Mouse (Mus musculus) testis, adult 2 months (tissue): ENCODE data around the gene Stard5. TPM values are rescaled to one million over a fixed set of nuclear protein-coding genes. Genes with fewer than 3 reads are reported as not detected.

ENCODE experiments used
- H3K27ac ChIP-seq: fragments of 200-500 bp; 2 replicates; pipeline ENCODE4 v1.5.1; 2012; ENCODE audit warnings: low read depth, low read length; ENCODE audit not compliant: control insufficient read depth, insufficient read depth
- H3K27me3 ChIP-seq: fragments of 200-500 bp; 2 replicates; pipeline ENCODE4 v1.6.1; 2012; ENCODE audit warnings: mild to moderate bottlenecking, low read length, moderate library complexity; ENCODE audit not compliant: control insufficient read depth, insufficient read depth
- H3K36me3 ChIP-seq: fragments of 200-500 bp; 2 replicates; pipeline ENCODE4 v1.6.1; 2012; ENCODE audit warnings: mild to moderate bottlenecking, low read length; ENCODE audit not compliant: control insufficient read depth, insufficient read depth
- H3K4me1 ChIP-seq: fragments of 200-500 bp; 2 replicates; pipeline ENCODE4 v1.6.1; 2012; ENCODE audit warnings: low read length; ENCODE audit not compliant: control insufficient read depth, insufficient read depth
- H3K4me3 ChIP-seq: fragments of 200-500 bp; 2 replicates; pipeline ENCODE4 v1.5.1; 2012; ENCODE audit warnings: low read depth, mild to moderate bottlenecking, low read length, moderate library complexity, mixed read lengths; ENCODE audit not compliant: control insufficient read depth
- CTCF ChIP-seq: fragments of 200-500 bp; IDR thresholded peaks from 2 replicates; pipeline ENCODE4 v1.5.1; 2012; ENCODE audit warnings: low read depth, mild to moderate bottlenecking, inconsistent platforms, low read length, moderate library complexity; ENCODE audit not compliant: control insufficient read depth, insufficient read depth, insufficient replicate concordance
- POLR2A ChIP-seq: fragments of 200-500 bp; IDR thresholded peaks from 2 replicates; pipeline ENCODE4 v1.6.1; 2012; ENCODE audit warnings: low read depth, mild to moderate bottlenecking, inconsistent platforms, low read length, moderate library complexity; ENCODE audit not compliant: control insufficient read depth
- polyA plus RNA-seq: library from polyadenylated mRNA; depleted of rRNA; stranded (reverse); fragments of >200 nt; gene quantifications from 2 replicates; pipeline ENCODE4 v1.2.3, GENCODE M21; 2012

Stard5 gene
- polyA plus RNA-seq, 1 experiment: 4.8 TPM

DNA sequence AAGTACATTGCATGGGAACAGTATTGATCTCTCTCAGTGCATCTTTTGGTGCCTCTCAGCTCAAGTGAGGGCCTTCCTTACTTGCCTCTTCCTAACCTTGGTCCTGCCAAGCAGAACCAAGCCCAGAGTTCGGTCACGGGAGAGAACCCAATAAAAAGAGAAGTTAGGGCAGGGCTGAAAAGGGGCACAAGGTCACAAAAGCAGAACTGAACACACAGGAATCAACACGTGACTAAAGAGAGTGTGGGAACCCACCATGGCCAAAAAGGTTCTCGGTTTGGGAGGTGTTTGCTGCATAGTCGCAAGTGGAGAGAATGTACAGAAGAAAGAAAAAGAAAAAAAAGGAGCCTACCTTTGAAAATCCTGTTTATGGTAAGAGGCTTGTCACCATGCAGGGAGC lies 13.7 kb downstream of the Stard5 start:
- H3K4me3 ChIP-seq: no peak overlapping the region

GRCm38 (mm10) chr7:83648807-83649206 lies 17.0 kb downstream of the Stard5 start:
- TF ChIP-seq CTCF (no peak), POLR2A (no peak)
- H3K27ac ChIP-seq: no peak overlapping the region

More for the DNA sequence above, 13.7 kb downstream of the Stard5 start:
- TF ChIP-seq CTCF (no peak), POLR2A (no peak)
- Histone ChIP-seq H3K27me3 (no peaks in the 10 kb centered on the region), H3K27ac (no peak overlapping the region), H3K36me3 (no peaks in the 10 kb centered on the region), H3K4me1 (peaks cover 3% of the 10 kb centered on the region)

DNA sequence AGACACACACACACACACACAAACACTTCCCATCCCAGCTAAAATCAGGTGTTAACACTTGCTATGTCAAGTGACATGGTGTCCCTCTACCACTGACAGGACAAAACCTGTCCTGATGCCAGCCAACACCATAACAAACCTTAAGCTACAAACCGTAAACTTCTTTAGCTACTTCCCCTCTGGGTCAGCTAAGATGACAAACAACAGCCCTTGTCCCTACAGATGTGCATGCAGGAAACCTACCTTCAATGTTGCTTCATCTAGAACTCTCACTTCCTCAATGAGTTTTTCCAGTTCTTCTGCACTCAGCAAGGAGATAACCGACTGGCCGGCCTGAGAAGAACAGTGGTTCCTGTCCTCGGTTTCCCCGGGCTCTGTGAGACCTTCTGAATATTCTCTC lies 18.9 kb downstream of the Stard5 start:
- Histone ChIP-seq H3K4me1 (no peaks in the 10 kb centered on the region), H3K27me3 (no peaks in the 10 kb centered on the region), H3K4me3 (no peak overlapping the region), H3K36me3 (no peaks in the 10 kb centered on the region), H3K27ac (no peak overlapping the region)
- no peak for TF ChIP-seq CTCF
- TF ChIP-seq POLR2A: no peak

More at GRCm38 (mm10) chr7:83648807-83649206, 17.0 kb downstream of the Stard5 start:
- H3K4me3 ChIP-seq: no peak overlapping the region
- H3K27me3 ChIP-seq: no peaks in the 10 kb centered on the region
- no peaks in the 10 kb centered on the region for H3K4me1 ChIP-seq
- no peaks in the 10 kb centered on the region for H3K36me3 ChIP-seq

GRCm38 (mm10) chr7:83652498-83652897 lies 20.7 kb downstream of the Stard5 start:
- Histone ChIP-seq H3K4me3 (no peak overlapping the region), H3K36me3 (no peaks in the 10 kb centered on the region), H3K4me1 (no peaks in the 10 kb centered on the region), H3K27me3 (no peaks in the 10 kb centered on the region), H3K27ac (no peak overlapping the region)
- no peak for TF ChIP-seq POLR2A
- no peak for TF ChIP-seq CTCF

DNA sequence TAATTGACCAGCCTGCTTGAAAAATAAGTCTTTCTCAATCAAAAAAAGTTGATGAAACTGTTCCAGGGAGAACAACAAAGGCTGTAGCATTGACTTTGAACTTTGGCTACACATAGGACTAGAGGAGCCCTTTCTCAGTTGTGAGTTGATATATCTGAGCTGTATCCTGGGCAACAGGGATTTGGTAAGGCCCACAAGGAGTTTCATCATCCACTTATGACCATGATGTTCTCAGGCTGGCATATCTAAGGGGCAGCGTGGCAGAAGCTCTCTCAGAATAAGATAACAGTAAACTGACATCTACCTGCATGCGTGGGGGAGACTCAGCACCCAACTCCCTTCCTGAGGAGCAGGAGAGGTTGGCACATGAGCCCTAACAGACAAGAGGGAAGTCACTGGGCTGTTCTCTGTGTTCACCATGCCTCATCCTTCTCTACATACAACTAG lies 21.9 kb downstream of the Stard5 start:
- TF ChIP-seq CTCF (no peak), POLR2A (no peak)
- no peaks in the 10 kb centered on the region for H3K36me3 ChIP-seq
- no peak overlapping the region for H3K27ac ChIP-seq
- no peak overlapping the region for H3K4me3 ChIP-seq
- no peaks in the 10 kb centered on the region for H3K27me3 ChIP-seq
- no peaks in the 10 kb centered on the region for H3K4me1 ChIP-seq

DNA sequence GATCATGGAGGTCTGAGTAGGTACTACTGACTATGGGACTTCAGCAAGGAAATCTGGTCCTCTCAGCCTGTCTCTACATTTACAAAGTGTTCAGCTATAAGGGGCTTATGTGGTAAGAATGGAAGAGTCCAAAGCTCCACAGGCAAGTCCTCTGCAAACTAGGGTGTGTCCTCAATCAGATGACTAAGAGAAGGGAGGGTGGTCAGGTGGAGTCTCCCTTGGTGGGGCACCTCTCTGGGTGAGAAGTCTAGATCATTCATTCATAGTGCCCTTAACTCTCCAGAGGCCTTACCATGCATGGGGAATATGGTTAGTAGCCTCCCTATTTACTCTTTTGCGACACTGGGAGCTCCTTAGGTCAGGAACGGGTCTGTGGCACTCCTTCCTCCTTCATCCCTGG lies 22.4 kb downstream of the Stard5 start:
- Histone ChIP-seq H3K4me3 (no peak overlapping the region), H3K27ac (no peak overlapping the region), H3K4me1 (no peaks in the 10 kb centered on the region), H3K36me3 (no peaks in the 10 kb centered on the region), H3K27me3 (no peaks in the 10 kb centered on the region)
- TF ChIP-seq POLR2A (no peak), CTCF (no peak)

GRCm38 (mm10) chr7:83654938-83655630 lies 23.3 kb downstream of the Stard5 start:
- Histone ChIP-seq H3K27ac (no peak overlapping the region; the same call in 1 of the 2 replicates), H3K4me3 (no peak overlapping the region), H3K36me3 (no peaks in the 10 kb centered on the region), H3K27me3 (no peaks in the 10 kb centered on the region), H3K4me1 (no peaks in the 10 kb centered on the region; the same call in 1 of the 2 replicates)
- TF ChIP-seq POLR2A (no peak), CTCF (no peak)

DNA sequence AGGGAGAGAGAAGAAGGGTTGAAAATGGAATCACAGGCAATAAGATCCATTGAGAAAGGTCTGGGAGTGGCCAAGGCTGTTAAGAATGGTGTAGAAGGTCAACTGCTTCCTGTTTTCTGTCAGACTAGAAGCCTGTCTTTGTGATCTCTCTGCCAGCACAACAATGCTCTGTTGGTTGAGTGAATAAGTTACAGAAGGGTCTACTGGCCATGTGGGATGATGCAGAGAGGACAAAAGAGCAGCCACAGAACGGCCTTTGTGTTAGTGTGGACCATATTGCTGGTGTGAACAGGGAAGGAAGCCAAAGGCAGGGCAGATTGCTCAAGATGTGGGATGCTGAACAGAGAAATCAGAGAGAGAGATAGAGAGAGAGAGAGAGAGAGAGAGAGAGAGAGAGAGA lies 27.0 kb downstream of the Stard5 start:
- Histone ChIP-seq H3K4me1 (peaks cover 6% of the 10 kb centered on the region), H3K27ac (no peak overlapping the region), H3K27me3 (no peaks in the 10 kb centered on the region), H3K36me3 (no peaks in the 10 kb centered on the region), H3K4me3 (no peak overlapping the region)
- no peak for TF ChIP-seq POLR2A
